Mouse (Mus musculus): ENCODE results near the gene Tmem200a. TPM values are rescaled to one million over a fixed set of nuclear protein-coding genes. Genes with fewer than 3 reads are reported as not detected.

Gene Tmem200a
- total and polyA plus RNA-seq, 3 experiments = not detected

- DNase-seq (ENCODE audit: extremely low read depth) = no peak
- Histone ChIP-seq H3K4me2 (ENCODE audit: insufficient read depth, low read depth, poor library complexity, severe bottlenecking) (no peak overlapping the region), H3K36me3 (replicated peaks in 1 of 2; ENCODE audit: control insufficient read depth in 1 of 2, insufficient read depth in 1 of 2, low read length in 1 of 2) (no peaks in the 10 kb centered on the region), H3K79me2 (replicated peaks; ENCODE audit: control insufficient read depth, extremely low read depth, insufficient read depth, poor library complexity, severe bottlenecking) (no peaks in the 10 kb centered on the region), H3K27me3 (replicated peaks) (no peaks in the 10 kb centered on the region), H3K9me3 (replicated peaks; ENCODE audit: low read length) (no peaks in the 10 kb centered on the region), H3K27ac (ENCODE audit: insufficient read depth, low read depth) (no peak overlapping the region), H3K4me1 (ENCODE audit: control insufficient read depth in 1 of 2, insufficient read depth in 2 of 2) (no peaks in the 10 kb centered on the region), H3K9ac (ENCODE audit: insufficient read depth, low read depth) (no peak overlapping the region), H3K4me3 (replicated peaks in 1 of 3; ENCODE audit: low read depth in 2 of 3, low read length in 2 of 3, poor library complexity in 1 of 3) (no peak overlapping the region)
- in situ Hi-C loops (cut with MboI; ENCODE audit: low pct_ligation_motif_present, low pct_unique_long_range_greater_than_20kb, low sequenced_read_pairs) = no loop called here
- dilution Hi-C loops (cut with MboI; ENCODE audit: extremely low pct_ligation_motif_present, extremely low pct_unique_long_range_greater_than_20kb, low sequenced_read_pairs) = no loop called here
- TF ChIP-seq SMC3 (IDR thresholded peaks at IDR 0.05; ENCODE audit: low read depth, low read length) = no peak
- no peak for TF ChIP-seq TBP (conservative IDR thresholded peaks at IDR 0.05; ENCODE audit: low read depth, low read length)
- TF ChIP-seq HCFC1 (IDR thresholded peaks at IDR 0.05; ENCODE audit: low read depth, low read length) = no peak
- no peak for TF ChIP-seq ZKSCAN1 (IDR thresholded peaks at IDR 0.05; ENCODE audit: borderline replicate concordance, low read depth, low read length)
- TF ChIP-seq MXI1 (IDR thresholded peaks at IDR 0.05; ENCODE audit: low read depth, low read length) = no peak
- no peak for TF ChIP-seq E2F4 (IDR thresholded peaks at IDR 0.05; ENCODE audit: insufficient replicate concordance, low read depth, low read length)
- TF ChIP-seq TCF12 (IDR thresholded peaks at IDR 0.05; ENCODE audit: low read depth, low read length) = no peak
- TF ChIP-seq UBTF (IDR thresholded peaks at IDR 0.05; ENCODE audit: low read depth, low read length) = no peak
- TF ChIP-seq ZMIZ1 (IDR thresholded peaks at IDR 0.05; ENCODE audit: low read depth, low read length) = no peak
- TF ChIP-seq USF1 (IDR thresholded peaks at IDR 0.05; ENCODE audit: low read depth, low read length) = no peak
- no peak for TF ChIP-seq MAZ (IDR thresholded peaks at IDR 0.05; ENCODE audit: low read depth, low read length)
- no peak for TF ChIP-seq MAX (IDR thresholded peaks at IDR 0.05; ENCODE audit: low read length)
- TF ChIP-seq MAFK (IDR thresholded peaks at IDR 0.05; ENCODE audit: insufficient replicate concordance, low read length) = no peak
- TF ChIP-seq JUND (conservative IDR thresholded peaks at IDR 0.05; ENCODE audit: low read depth, low read length) = no peak
- no peak for TF ChIP-seq GABPA (IDR thresholded peaks at IDR 0.05; ENCODE audit: insufficient replicate concordance, low read depth, low read length)
These were observed 40.4 kb upstream of the Tmem200a start for GRCm38 (mm10) chr10:26119067-26119821.

- no peaks in the 10 kb centered on the region for H3K4me1 ChIP-seq (ENCODE audit: control insufficient read depth in 1 of 2, insufficient read depth in 2 of 2)
- H3K36me3 ChIP-seq (replicated peaks in 1 of 2; ENCODE audit: control insufficient read depth in 1 of 2, insufficient read depth in 1 of 2, low read length in 1 of 2) = no peaks in the 10 kb centered on the region
- no peaks in the 10 kb centered on the region for H3K79me2 ChIP-seq (replicated peaks; ENCODE audit: control insufficient read depth, extremely low read depth, insufficient read depth, poor library complexity, severe bottlenecking)
- H3K4me3 ChIP-seq (replicated peaks in 1 of 3; ENCODE audit: low read depth in 2 of 3, low read length in 2 of 3, poor library complexity in 1 of 3) = no peak overlapping the region
- dilution Hi-C loops (cut with MboI; ENCODE audit: extremely low pct_ligation_motif_present, extremely low pct_unique_long_range_greater_than_20kb, low sequenced_read_pairs) (no loop called here), in situ Hi-C loops (cut with MboI; ENCODE audit: low pct_ligation_motif_present, low pct_unique_long_range_greater_than_20kb, low sequenced_read_pairs) (no loop called here)
- TF ChIP-seq JUND (conservative IDR thresholded peaks at IDR 0.05; ENCODE audit: low read depth, low read length) (no peak), RCOR1 (conservative IDR thresholded peaks at IDR 0.05; ENCODE audit: low read depth, low read length) (no peak), RAD21 (IDR thresholded peaks at IDR 0.05; ENCODE audit: low read depth, low read length) (no peak), BHLHE40 (IDR thresholded peaks at IDR 0.05; ENCODE audit: low read depth, low read length) (no peak), MAZ (IDR thresholded peaks at IDR 0.05; ENCODE audit: low read depth, low read length) (no peak), UBTF (IDR thresholded peaks at IDR 0.05; ENCODE audit: low read depth, low read length) (no peak), NELFE (IDR thresholded peaks at IDR 0.05; ENCODE audit: low read depth, low read length) (no peak), KAT2A (IDR thresholded peaks at IDR 0.05; ENCODE audit: insufficient replicate concordance, low read length) (no peak), MYC (IDR thresholded peaks at IDR 0.05; ENCODE audit: low read depth, low read length) (no peak), CTCF (conservative IDR thresholded peaks at IDR 0.05 in 1 of 2, IDR thresholded peaks at IDR 0.05 in 1 of 2; ENCODE audit: low read depth in 2 of 2, low read length in 2 of 2) (no peak), EP300 (IDR thresholded peaks at IDR 0.05; ENCODE audit: low read length) (no peak), E2F4 (IDR thresholded peaks at IDR 0.05; ENCODE audit: insufficient replicate concordance, low read depth, low read length) (no peak), JUN (IDR thresholded peaks at IDR 0.05; ENCODE audit: insufficient read depth, low read depth, low read length) (no peak), MXI1 (IDR thresholded peaks at IDR 0.05; ENCODE audit: low read depth, low read length) (no peak), ZC3H11A (IDR thresholded peaks at IDR 0.05; ENCODE audit: low read depth, low read length) (no peak), POLR2A (IDR thresholded peaks at IDR 0.05; ENCODE audit: low read depth, low read length) (no peak), IRF4 (IDR thresholded peaks at IDR 0.05; ENCODE audit: low read depth, low read length) (no peak), USF2 (conservative IDR thresholded peaks at IDR 0.05; ENCODE audit: low read depth, low read length) (no peak)
- no peak overlapping the region for H3K27ac ChIP-seq (ENCODE audit: insufficient read depth, low read depth)
- H3K4me2 ChIP-seq (ENCODE audit: insufficient read depth, low read depth, poor library complexity, severe bottlenecking) = no peak overlapping the region
- no peak overlapping the region for H3K9ac ChIP-seq (ENCODE audit: insufficient read depth, low read depth)
- H3K9me3 ChIP-seq (replicated peaks; ENCODE audit: low read length) = no peaks in the 10 kb centered on the region
- DNase-seq (ENCODE audit: extremely low read depth) = no peak
- H3K27me3 ChIP-seq (replicated peaks) = no peaks in the 10 kb centered on the region
These were observed 35.6 kb upstream of the Tmem200a start for GRCm38 (mm10) chr10:26114409-26114808.

Measured in CH12.LX (cell line).